Mouse (Mus musculus) fibroblast of lung, adult 2 months (primary cell): ENCODE measurements around the gene Rab33b.
"Not testable (repeated sequence)": the region's sequence is repeated elsewhere in the genome, so short reads cannot be mapped to it uniquely, and the experiment has no call there.

Experiments used
- DNase-seq: peaks from one replicate; pipeline ENCODE4 v3.0.0-alpha.2; 2011; ENCODE audit warnings: low read depth

The Rab33b gene

GRCm38 (mm10) chr3:51483741-51484359 is at the start of gene Rab33b:
Gene Rab33b (plus strand): TSS chr3:51483920.
- DNase-seq: peak; percentile 91

GRCm38 (mm10) chr3:51434364-51434763 is 49.4 kb upstream of the Rab33b start:
- DNase-seq: not testable (repeated sequence)

DNA sequence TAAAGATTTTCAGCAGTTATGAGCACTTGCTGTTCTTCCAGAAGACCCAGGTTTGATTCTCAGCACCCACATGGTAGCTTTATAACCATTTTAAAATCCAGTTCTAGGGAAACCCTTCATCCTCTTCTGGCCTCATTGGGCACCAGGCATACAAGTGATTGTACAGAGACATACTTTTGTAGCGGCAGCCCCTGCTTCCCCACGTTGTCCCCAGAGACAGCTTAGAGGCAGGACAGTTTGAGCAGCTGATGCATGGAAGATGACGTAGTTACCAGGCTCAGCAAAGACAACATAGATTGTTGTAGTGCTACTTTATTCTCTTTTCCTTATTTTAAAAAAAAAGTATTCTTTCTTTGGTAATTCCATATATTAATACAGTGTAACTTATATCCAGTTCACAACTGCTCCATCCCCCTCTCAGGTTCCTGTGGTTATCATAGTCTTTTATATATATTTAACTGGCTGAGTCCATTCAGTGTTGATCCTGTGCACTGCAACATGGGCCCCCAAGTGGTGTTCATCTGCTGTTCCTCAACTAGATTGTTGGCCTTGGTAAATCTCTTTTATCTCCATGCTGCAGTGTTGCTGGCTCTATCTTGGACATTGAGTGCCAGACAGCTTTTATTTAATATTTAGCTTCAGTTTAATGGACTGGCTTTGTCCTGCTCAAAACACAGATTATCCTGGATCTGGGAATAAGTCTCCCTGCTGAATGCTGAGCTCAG is 48.7 kb upstream of the Rab33b start:
- DNase-seq: no peak

DNA sequence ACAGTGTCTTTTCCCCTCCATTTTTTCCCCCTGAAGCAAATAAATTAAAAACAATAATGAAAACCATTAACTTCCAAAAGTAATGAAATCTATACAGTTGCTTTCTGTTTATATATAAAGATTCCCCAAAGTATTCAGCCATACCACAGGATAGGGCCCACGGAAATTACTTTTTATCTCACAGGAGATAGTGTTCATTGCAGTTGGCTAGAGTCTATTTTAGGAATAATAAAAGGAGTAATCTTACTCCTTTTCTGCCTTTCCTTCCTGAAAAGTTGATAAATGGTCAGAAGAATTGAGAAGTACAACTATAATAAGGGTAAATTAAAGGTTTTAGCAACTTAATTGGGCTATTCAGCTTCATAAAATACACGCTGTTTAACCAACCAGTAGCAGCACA is 15.2 kb upstream of the Rab33b start:
- DNase-seq: no peak

- DNase-seq: no peak
These were observed 8.0 kb upstream of the Rab33b start for GRCm38 (mm10) chr3:51475706-51476105.

- no peak for DNase-seq
These were observed 3.8 kb upstream of the Rab33b start for GRCm38 (mm10) chr3:51479893-51480292.

DNA sequence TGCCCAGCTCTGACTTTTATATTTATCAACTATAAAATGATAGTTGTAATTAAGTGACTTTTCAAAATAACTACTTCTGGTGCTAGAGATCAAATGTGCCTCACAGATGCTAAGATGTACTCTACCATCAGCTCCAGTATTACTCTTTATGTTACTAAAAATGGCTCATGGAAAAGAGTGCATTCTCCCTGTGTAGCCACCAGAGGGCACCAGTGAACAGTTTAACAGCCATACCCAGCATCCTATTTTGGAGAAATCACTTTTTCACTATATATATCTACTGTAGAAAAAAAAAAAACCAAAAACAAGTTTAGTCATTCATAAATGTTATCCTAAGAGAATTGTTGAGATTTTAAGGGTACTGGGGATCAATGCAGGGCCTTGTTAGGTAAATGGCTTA is 2.7 kb upstream of the Rab33b start:
- no peak for DNase-seq

GRCm38 (mm10) chr3:51481881-51482280 is 1.8 kb upstream of the Rab33b start:
- DNase-seq: no peak

GRCm38 (mm10) chr3:51482781-51483180 is 939 bp upstream of the Rab33b start:
- no peak for DNase-seq

DNA sequence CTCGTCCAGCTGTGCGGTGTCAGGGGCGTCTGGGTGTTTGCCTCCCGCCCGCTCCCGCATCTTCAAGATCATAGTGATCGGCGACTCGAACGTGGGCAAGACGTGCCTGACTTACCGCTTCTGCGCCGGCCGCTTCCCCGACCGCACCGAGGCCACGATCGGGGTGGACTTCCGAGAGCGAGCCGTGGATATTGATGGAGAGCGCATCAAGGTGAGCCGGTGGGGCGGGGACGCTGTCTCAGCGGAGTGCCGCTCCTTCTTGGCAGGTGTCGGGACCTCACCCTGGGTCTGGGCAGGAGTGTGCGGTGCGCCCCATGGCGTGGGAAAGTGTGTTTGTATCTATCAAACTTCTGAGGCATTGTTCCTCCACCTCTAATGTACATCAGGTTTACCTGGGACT is 650 bp downstream of the Rab33b start:
- no peak for DNase-seq

DNA sequence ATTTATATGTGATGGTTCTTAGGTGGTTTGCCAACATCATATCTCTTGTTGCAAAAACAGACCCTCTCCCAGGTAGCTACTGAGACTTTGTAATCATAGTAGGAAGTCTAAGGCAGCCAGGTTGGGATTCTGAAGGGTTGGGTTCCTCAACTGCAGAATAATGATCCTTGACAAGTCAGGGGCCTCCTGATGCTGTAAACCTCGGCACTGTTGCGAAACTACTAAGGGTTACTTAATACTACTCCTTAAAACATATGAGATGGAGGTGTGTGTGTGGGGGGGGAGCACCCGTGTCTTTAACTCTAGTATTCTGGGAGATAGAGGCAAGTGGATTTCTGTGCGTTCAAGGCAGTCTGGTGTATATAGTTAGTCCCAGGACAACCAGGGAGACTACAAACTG is 1.6 kb downstream of the Rab33b start:
- DNase-seq: no peak

- no peak for DNase-seq
These were observed 2.9 kb downstream of the Rab33b start for GRCm38 (mm10) chr3:51486491-51487195.

- DNase-seq: no peak
These were observed 6.5 kb downstream of the Rab33b start for GRCm38 (mm10) chr3:51490088-51490753.

DNA sequence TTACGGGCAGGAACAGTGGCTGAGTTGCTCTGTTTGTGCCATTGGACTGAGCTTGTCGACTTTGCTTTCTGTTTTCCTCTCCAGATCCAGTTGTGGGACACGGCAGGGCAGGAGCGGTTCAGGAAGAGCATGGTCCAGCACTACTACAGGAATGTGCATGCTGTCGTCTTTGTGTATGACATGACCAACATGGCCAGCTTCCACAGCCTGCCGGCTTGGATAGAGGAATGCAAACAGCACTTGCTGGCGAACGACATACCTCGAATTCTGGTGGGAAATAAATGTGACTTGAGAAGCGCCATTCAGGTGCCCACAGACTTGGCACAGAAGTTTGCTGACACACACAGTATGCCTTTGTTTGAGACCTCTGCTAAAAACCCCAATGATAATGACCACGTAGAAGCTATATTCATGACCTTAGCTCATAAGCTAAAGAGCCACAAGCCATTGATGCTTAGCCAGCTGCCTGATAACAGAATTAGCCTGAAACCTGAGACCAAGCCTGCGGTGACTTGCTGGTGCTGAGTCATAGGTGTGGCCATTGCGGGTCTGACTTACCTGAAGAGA is 9.6 kb downstream of the Rab33b start:
- DNase-seq: no peak

DNA sequence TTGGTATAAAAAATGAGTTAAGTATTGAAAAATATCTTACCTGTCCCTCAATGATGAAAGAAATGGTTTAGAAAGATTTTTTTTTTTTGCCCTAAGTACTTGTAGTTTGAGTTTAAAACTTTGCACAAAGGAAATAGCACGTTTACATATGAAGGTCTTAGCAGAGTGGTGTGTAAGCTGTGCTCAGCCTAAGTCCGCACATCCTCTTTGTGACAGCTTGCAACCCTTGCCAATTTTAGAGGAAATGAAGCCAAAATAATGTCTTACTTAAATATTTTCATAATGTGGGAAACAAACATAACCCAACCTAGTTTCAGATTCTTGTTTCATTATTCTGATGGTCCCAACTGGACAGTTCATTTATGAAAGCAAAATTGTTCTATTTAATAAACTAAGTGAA is 10.7 kb downstream of the Rab33b start:
- DNase-seq: no peak

GRCm38 (mm10) chr3:51495646-51496045 is 11.9 kb downstream of the Rab33b start:
- DNase-seq: no peak

DNA sequence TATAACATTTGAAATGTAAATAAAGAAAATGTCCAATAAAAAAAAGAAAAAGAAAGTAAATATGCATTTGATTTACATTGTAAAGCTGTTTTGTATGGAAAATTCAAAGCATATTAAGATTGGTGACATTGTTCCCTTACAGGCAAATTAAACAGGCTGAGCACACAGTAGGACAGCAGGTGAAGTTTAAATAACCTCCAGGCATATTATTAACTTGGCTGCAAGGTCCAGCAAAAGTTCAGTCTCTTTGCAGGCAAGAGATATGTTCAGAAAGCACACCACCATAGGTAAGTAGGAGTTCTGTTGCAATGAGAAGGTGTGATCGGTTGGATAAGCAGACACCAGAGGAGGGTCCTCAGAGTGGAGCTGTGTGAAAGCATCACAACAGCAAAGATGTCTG is 14.3 kb downstream of the Rab33b start:
- DNase-seq: no peak

GRCm38 (mm10) chr3:51498659-51499058 is 14.9 kb downstream of the Rab33b start:
- no peak for DNase-seq

DNA sequence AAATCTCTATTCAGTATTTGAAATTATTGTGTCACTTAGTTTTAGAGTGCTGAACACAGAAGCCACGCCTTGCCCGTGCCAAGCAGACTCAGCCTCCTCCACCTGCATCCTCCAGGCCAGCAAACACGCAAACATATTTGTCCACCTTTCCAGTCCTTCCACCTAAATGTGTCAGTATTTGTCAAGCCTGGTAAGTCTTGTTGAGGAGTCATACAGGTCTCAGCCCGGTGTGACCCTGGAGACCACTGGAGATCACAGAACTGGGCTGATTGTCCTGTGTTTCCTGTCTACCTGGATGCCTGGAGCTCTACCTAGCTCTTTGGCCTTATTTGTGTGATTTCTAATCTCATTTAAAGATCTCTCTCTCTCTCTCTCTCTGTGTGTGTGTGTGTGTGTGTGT is 16.2 kb downstream of the Rab33b start:
- DNase-seq: no peak

GRCm38 (mm10) chr3:51504385-51504952 is 20.7 kb downstream of the Rab33b start:
- no peak for DNase-seq

GRCm38 (mm10) chr3:51505465-51505864 is 21.7 kb downstream of the Rab33b start:
- no peak for DNase-seq

DNA sequence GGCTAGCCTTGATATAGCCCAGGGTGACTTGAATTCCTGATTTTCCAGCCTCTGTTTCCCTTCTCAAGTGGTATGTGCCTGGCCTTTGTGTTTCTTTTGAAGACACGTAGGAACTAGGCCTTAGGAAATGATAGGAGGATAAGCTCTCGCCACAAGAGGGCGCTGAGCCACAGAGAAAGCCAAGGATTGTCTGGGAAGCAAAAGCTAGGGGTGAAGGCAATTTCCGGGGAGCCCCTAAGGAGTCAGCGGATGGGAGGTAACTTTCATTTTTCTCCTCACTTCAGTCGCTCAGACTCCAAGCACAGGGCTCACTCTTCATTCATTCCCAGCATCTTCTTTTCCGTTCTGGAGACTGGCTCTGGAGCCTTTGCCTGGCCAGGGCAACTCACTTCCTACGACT is 27.2 kb downstream of the Rab33b start:
- DNase-seq: peak; percentile 67
